Mouse (Mus musculus) liver, embryonic 13.5 days (tissue): ENCODE results near the gene Fam110a. TPM values are rescaled to one million over a fixed set of nuclear protein-coding genes. Genes with fewer than 3 reads are reported as not detected.
"Not testable (repeated sequence)": the region's sequence is repeated elsewhere in the genome, so short reads cannot be mapped to it uniquely, and the experiment has no call there.

Experiments used
- ATAC-seq: fragments of 200-750 bp; cut with Nextera tagmentation; 2 replicates; pipeline ENCODE4 v1.8.0; 2017; ENCODE audit warnings: low read depth, mild to moderate bottlenecking, moderate number of reproducible peaks, moderate library complexity
- DNase-seq: peaks from one replicate; pipeline ENCODE4 v3.0.0; 2022
- H3K27ac ChIP-seq: fragments of 300-500 bp; sonication (generic); 2 replicates; pipeline ENCODE4 v1.5.1; 2015; ENCODE audit warnings: moderate library complexity, mild to moderate bottlenecking, inconsistent platforms
- H3K27me3 ChIP-seq: fragments of 300-500 bp; sonication (generic); 2 replicates; pipeline ENCODE4 v1.6.1; 2015; ENCODE audit warnings: mild to moderate bottlenecking, inconsistent platforms
- H3K36me3 ChIP-seq: fragments of 300-500 bp; sonication (generic); 2 replicates; pipeline ENCODE4 v1.6.1; 2015; ENCODE audit warnings: mild to moderate bottlenecking, inconsistent platforms
- H3K4me1 ChIP-seq: fragments of 300-500 bp; sonication (generic); replicated peaks from 2 replicates; pipeline ENCODE4 v1.6.1; 2015; ENCODE audit warnings: inconsistent platforms
- H3K4me2 ChIP-seq: fragments of 300-500 bp; sonication (generic); 2 replicates; pipeline ENCODE4 v1.6.1; 2015; ENCODE audit warnings: inconsistent platforms, mild to moderate bottlenecking, moderate library complexity
- H3K4me3 ChIP-seq: fragments of 300-500 bp; sonication (generic); replicated peaks from 2 replicates; pipeline ENCODE4 v1.5.1; 2015; ENCODE audit warnings: mild to moderate bottlenecking, inconsistent platforms
- H3K9ac ChIP-seq: fragments of 300-500 bp; sonication (generic); 2 replicates; pipeline ENCODE4 v1.6.1; 2015; ENCODE audit warnings: mild to moderate bottlenecking, inconsistent platforms
- H3K9me3 ChIP-seq: fragments of 300-500 bp; sonication (generic); replicated peaks from 2 replicates; pipeline ENCODE4 v1.6.1; 2016; ENCODE audit warnings: inconsistent platforms
- WGBS: fragments of 180-500 bp; shearing (Covaris S2); methylation state at CpG from one replicate; pipeline ENCODE4 v1.1.7; 2015; ENCODE audit not compliant: insufficient replicate concordance; 5-methylcytosine and 5-hydroxymethylcytosine counted together
- polyA plus RNA-seq: library from polyadenylated mRNA; unstranded; fragments of >200 nt; fragmentation: Nextera tagmentation; extraction: Ambion mirVana; gene quantifications from 2 replicates; pipeline ENCODE4 v1.2.1, GENCODE M21; 2015

The Fam110a gene
- polyA plus RNA-seq, 1 experiment from 2014 or later = 11.2 TPM

GRCm38 (mm10) chr2:152010251-152010650 lies 30.2 kb upstream of the Fam110a start:
- Histone ChIP-seq H3K9ac (no peak overlapping the region), H3K36me3 (no peaks in the 10 kb centered on the region), H3K4me1 (no peaks in the 10 kb centered on the region), H3K27me3 (no peaks in the 10 kb centered on the region), H3K4me3 (no peak overlapping the region), H3K27ac (no peak overlapping the region), H3K9me3 (no peaks in the 10 kb centered on the region), H3K4me2 (no peak overlapping the region)
- DNase-seq (no peak), ATAC-seq (no peak)
- 44% methylated on average over 9 of the region's 9 CpGs for WGBS

- WGBS = 51% methylated on average over 15 of the region's 15 CpGs
- H3K9ac ChIP-seq = no peak overlapping the region
- no peaks in the 10 kb centered on the region for H3K4me1 ChIP-seq
- H3K27me3 ChIP-seq = no peaks in the 10 kb centered on the region
- H3K4me3 ChIP-seq = no peak overlapping the region
- H3K4me2 ChIP-seq = no peak overlapping the region
- H3K36me3 ChIP-seq = no peaks in the 10 kb centered on the region
- no peak overlapping the region for H3K27ac ChIP-seq
- H3K9me3 ChIP-seq = no peaks in the 10 kb centered on the region
- ATAC-seq (no peak), DNase-seq (no peak)
These were observed 29.2 kb upstream of the Fam110a start for GRCm38 (mm10) chr2:152009061-152009779.

GRCm38 (mm10) chr2:152007783-152008182 lies 27.8 kb upstream of the Fam110a start:
- Histone ChIP-seq H3K36me3 (no peaks in the 10 kb centered on the region), H3K27me3 (no peaks in the 10 kb centered on the region), H3K27ac (no peak overlapping the region), H3K9me3 (no peaks in the 10 kb centered on the region), H3K4me1 (no peaks in the 10 kb centered on the region), H3K4me3 (no peak overlapping the region), H3K4me2 (no peak overlapping the region), H3K9ac (no peak overlapping the region)
- ATAC-seq = no peak
- no peak for DNase-seq
- 57% methylated on average over 10 of the region's 10 CpGs for WGBS

- DNase-seq (no peak), ATAC-seq (no peak)
- 12% methylated on average over 6 of the region's 6 CpGs for WGBS
- no peak overlapping the region for H3K9ac ChIP-seq
- no peaks in the 10 kb centered on the region for H3K36me3 ChIP-seq
- H3K4me2 ChIP-seq = no peak overlapping the region
- H3K27me3 ChIP-seq = peaks cover 31% of the 10 kb centered on the region
- H3K4me1 ChIP-seq = peaks cover 35% of the 10 kb centered on the region
- H3K27ac ChIP-seq = no peak overlapping the region
- no peak overlapping the region for H3K4me3 ChIP-seq
- no peaks in the 10 kb centered on the region for H3K9me3 ChIP-seq
These were observed 22.5 kb upstream of the Fam110a start for GRCm38 (mm10) chr2:152002529-152002928.

- no peak for DNase-seq
- H3K4me2 ChIP-seq = no peak overlapping the region
- H3K4me3 ChIP-seq = no peak overlapping the region
- no peaks in the 10 kb centered on the region for H3K9me3 ChIP-seq
- H3K27me3 ChIP-seq = peaks cover 43% of the 10 kb centered on the region
- H3K36me3 ChIP-seq = no peaks in the 10 kb centered on the region
- no peak for ATAC-seq
- H3K4me1 ChIP-seq = peaks cover 51% of the 10 kb centered on the region
- no peak overlapping the region for H3K27ac ChIP-seq
- no peak overlapping the region for H3K9ac ChIP-seq
- 55% methylated on average over 6 of the region's 6 CpGs for WGBS
These were observed 20.7 kb upstream of the Fam110a start for GRCm38 (mm10) chr2:152000735-152001134.

GRCm38 (mm10) chr2:152000291-152000679 lies 20.3 kb upstream of the Fam110a start:
- H3K4me3 ChIP-seq = no peak overlapping the region
- no peak overlapping the region for H3K9ac ChIP-seq
- H3K4me1 ChIP-seq = peaks cover 51% of the 10 kb centered on the region
- peaks cover 43% of the 10 kb centered on the region for H3K27me3 ChIP-seq
- ATAC-seq = no peak
- WGBS = 48% methylated on average over 3 of the region's 3 CpGs
- no peaks in the 10 kb centered on the region for H3K36me3 ChIP-seq
- H3K4me2 ChIP-seq = no peak overlapping the region
- no peaks in the 10 kb centered on the region for H3K9me3 ChIP-seq
- DNase-seq = no peak
- no peak overlapping the region for H3K27ac ChIP-seq

- Histone ChIP-seq H3K27me3 (peaks cover 47% of the 10 kb centered on the region), H3K4me3 (no peak overlapping the region), H3K4me1 (peaks cover 54% of the 10 kb centered on the region), H3K36me3 (no peaks in the 10 kb centered on the region), H3K9ac (no peak overlapping the region), H3K4me2 (0 out of 2 replicates have a peak overlapping the region, but pooled peaks have one; percentile 16), H3K9me3 (no peaks in the 10 kb centered on the region), H3K27ac (no peak overlapping the region)
- ATAC-seq (no peak), DNase-seq (no peak)
- 28% methylated on average over 20 of the region's 20 CpGs for WGBS
These were observed 19.8 kb upstream of the Fam110a start for GRCm38 (mm10) chr2:151999669-152000290.

- Histone ChIP-seq H3K27me3 (peaks cover 54% of the 10 kb centered on the region), H3K36me3 (no peaks in the 10 kb centered on the region), H3K27ac (no peak overlapping the region), H3K9me3 (no peaks in the 10 kb centered on the region), H3K4me3 (no peak overlapping the region), H3K9ac (no peak overlapping the region), H3K4me1 (peaks cover 60% of the 10 kb centered on the region), H3K4me2 (0 out of 2 replicates have a peak overlapping the region, but pooled peaks have one; percentile 6)
- DNase-seq = no peak
- ATAC-seq = peak; percentile 46
- WGBS = 31% methylated on average over 4 of the region's 4 CpGs
These were observed 18.9 kb upstream of the Fam110a start for GRCm38 (mm10) chr2:151998932-151999331.

- ATAC-seq = peak; percentile 14
- peaks cover 60% of the 10 kb centered on the region for H3K4me1 ChIP-seq
- WGBS = 56% methylated on average over 9 of the region's 9 CpGs
These were observed 18.5 kb upstream of the Fam110a start for GRCm38 (mm10) chr2:151998505-151998899.

GRCm38 (mm10) chr2:151997776-151998504 lies 17.9 kb upstream of the Fam110a start:
- Histone ChIP-seq H3K9me3 (no peaks in the 10 kb centered on the region), H3K9ac (no peak overlapping the region), H3K36me3 (no peaks in the 10 kb centered on the region), H3K4me3 (no peak overlapping the region), H3K27ac (no peak overlapping the region), H3K27me3 (peaks cover 57% of the 10 kb centered on the region), H3K4me2 (peak overlapping the region; percentile 6; the same call in 1 of the 2 replicates), H3K4me1 (peaks cover 60% of the 10 kb centered on the region)
- 30% methylated on average over 8 of the region's 8 CpGs for WGBS
- peak; percentile 72 for ATAC-seq
- peak; percentile 50 for DNase-seq

More at GRCm38 (mm10) chr2:151998505-151998899, 18.5 kb upstream of the Fam110a start:
- H3K27me3 ChIP-seq = peaks cover 57% of the 10 kb centered on the region
- H3K27ac ChIP-seq = no peak overlapping the region
- no peaks in the 10 kb centered on the region for H3K36me3 ChIP-seq
- H3K4me2 ChIP-seq = peak overlapping the region; percentile 6; the same call in 1 of the 2 replicates
- no peak overlapping the region for H3K4me3 ChIP-seq
- no peak for DNase-seq
- no peaks in the 10 kb centered on the region for H3K9me3 ChIP-seq
- H3K9ac ChIP-seq = no peak overlapping the region

GRCm38 (mm10) chr2:151997190-151997575 lies 17.2 kb upstream of the Fam110a start:
- 43% methylated on average over 2 of the region's 2 CpGs for WGBS
- Histone ChIP-seq H3K27me3 (peaks cover 58% of the 10 kb centered on the region), H3K4me3 (0 out of 2 replicates have a peak overlapping the region, but pooled peaks have one; percentile 47), H3K4me1 (peaks cover 60% of the 10 kb centered on the region), H3K4me2 (peak overlapping the region; percentile 68)
- H3K9me3 ChIP-seq, ATAC-seq, H3K27ac ChIP-seq, H3K9ac ChIP-seq, DNase-seq, H3K36me3 ChIP-seq: not testable (repeated sequence)
